Mouse (Mus musculus) midbrain, embryonic 10.5 days (tissue): ENCODE data around the gene Chid1. TPM values are rescaled to one million over a fixed set of nuclear protein-coding genes. Genes with fewer than 3 reads are reported as not detected.
"Not testable (repeated sequence)": the region's sequence is repeated elsewhere in the genome, so short reads cannot be mapped to it uniquely, and the experiment has no call there.

Source experiments
- DNase-seq: peaks from one replicate; pipeline ENCODE4 v3.0.0-alpha.2; 2017; ENCODE audit warnings: low spot score
- H3K27ac ChIP-seq: fragments of 300-500 bp; sonication (generic); replicated peaks from 2 replicates; pipeline ENCODE4 v1.5.1; 2016; ENCODE audit warnings: mild to moderate bottlenecking
- H3K27me3 ChIP-seq: fragments of 300-500 bp; sonication (generic); 2 replicates; pipeline ENCODE4 v1.6.1; 2016; ENCODE audit warnings: low read depth, mild to moderate bottlenecking; ENCODE audit not compliant: poor library complexity, severe bottlenecking
- H3K36me3 ChIP-seq: fragments of 300-500 bp; sonication (generic); 2 replicates; pipeline ENCODE4 v1.6.1; 2016; ENCODE audit warnings: mild to moderate bottlenecking, moderate library complexity
- H3K4me1 ChIP-seq: fragments of 300-500 bp; sonication (generic); 2 replicates; pipeline ENCODE4 v1.6.1; 2016
- H3K4me3 ChIP-seq: fragments of 300-500 bp; sonication (generic); 2 replicates; pipeline ENCODE4 v1.5.1; 2016; ENCODE audit warnings: mild to moderate bottlenecking, moderate library complexity
- H3K9me3 ChIP-seq: fragments of 300-500 bp; sonication (generic); replicated peaks from 2 replicates; pipeline ENCODE4 v1.6.1; 2016; ENCODE audit warnings: mild to moderate bottlenecking
- WGBS: fragments of 180-500 bp; shearing (Covaris S2); methylation state at CpG from one replicate; pipeline ENCODE4 v1.1.7; 2016; 5-methylcytosine and 5-hydroxymethylcytosine counted together
- polyA plus RNA-seq: library from polyadenylated mRNA; unstranded; fragments of >200 nt; fragmentation: Nextera tagmentation; extraction: Ambion mirVana; gene quantifications from 2 replicates; pipeline ENCODE4 v1.2.1, GENCODE M21; 2016

Chid1 gene
- polyA plus RNA-seq, 1 experiment from 2014 or later = 25.0 TPM

DNA sequence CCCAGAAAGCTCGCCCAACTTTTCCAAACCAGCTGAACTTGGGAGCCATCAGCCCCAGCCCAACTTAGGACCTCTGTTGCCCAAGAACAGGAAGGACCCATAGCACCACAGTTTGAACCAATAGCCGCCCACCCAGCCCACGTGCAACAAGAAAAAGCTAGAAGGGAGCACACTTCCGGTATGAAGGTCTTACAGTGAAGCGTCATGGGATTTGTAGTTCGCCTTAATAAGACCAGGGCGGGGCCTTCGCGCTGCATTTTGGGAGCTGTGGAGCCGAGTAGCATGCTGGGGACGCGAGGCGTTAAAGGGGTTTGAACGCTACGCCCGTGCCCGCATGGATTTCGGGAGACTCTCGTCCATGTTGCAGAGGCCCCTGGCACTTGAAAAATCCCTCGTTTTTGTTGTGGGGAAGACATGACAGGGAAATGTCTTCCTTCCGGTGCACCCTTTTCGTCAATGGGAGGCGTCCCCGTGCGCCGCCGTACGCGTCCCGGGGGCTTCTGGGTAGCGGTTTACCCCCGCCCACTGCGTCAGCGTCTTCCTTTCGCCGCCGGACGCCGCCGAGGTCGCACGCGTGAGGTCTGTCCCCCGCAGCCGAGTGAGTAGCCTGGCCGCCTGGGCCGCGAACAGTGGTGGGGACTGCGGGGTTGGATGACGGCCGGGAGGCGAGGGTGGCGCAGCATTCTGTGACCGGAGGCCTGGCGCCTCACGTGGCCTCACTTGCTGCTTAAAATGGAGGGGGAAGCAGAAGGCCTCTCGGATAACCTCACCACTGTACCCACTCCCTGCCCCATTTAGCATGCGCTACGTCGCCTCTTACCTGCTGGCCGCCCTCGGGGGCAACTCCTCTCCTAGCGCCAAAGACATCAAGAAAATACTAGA, 92.3 kb downstream of the Chid1 start, which contains the start of gene Rplp2:
TSS of gene Rplp2 (plus strand) at position 261 of the 882 bp plus-strand sequence.
- peak within 1 kb of the TSS; percentile 94 for H3K27ac ChIP-seq
- under 1% methylated on average over 63 of the region's 63 CpGs for WGBS
- peak; percentile 95 for DNase-seq
- H3K4me3 ChIP-seq = peak within 1 kb of the TSS; percentile 83
- peaks cover 48% of the 10 kb centered on the region for H3K4me1 ChIP-seq
- H3K36me3 ChIP-seq = peaks cover 44% of the 10 kb centered on the region
- no peaks in the 10 kb centered on the region for H3K9me3 ChIP-seq
- H3K27me3 ChIP-seq = no peaks in the 10 kb centered on the region

DNA sequence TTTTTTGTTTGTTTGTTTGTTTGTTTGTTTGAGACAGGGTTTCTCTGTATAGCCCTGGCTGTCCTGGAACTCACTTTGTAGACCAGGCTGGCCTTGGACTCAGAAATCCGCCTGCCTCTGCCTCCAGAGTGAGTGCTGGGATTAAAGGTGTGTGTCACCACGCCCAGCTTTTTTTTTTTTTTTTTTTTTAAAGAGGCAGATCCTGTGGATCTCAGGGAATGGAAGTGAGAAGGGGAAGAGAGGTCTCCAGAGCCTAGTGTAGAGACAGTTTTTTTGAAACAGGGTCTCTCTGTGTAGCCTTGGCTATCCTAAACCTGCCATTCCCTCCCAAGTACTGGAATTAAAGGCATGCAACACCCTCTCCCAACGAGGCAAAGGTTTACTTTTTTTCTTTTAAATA, 93.3 kb downstream of the Chid1 start:
- not testable (repeated sequence) for DNase-seq, H3K27ac ChIP-seq, H3K9me3 ChIP-seq, H3K27me3 ChIP-seq
- 85% methylated on average over 3 of the region's 3 CpGs for WGBS
- peak overlapping the region; percentile 83; the same call in 1 of the 2 replicates for H3K4me3 ChIP-seq
- peaks cover 58% of the 10 kb centered on the region for H3K4me1 ChIP-seq
- H3K36me3 ChIP-seq = peaks cover 44% of the 10 kb centered on the region

DNA sequence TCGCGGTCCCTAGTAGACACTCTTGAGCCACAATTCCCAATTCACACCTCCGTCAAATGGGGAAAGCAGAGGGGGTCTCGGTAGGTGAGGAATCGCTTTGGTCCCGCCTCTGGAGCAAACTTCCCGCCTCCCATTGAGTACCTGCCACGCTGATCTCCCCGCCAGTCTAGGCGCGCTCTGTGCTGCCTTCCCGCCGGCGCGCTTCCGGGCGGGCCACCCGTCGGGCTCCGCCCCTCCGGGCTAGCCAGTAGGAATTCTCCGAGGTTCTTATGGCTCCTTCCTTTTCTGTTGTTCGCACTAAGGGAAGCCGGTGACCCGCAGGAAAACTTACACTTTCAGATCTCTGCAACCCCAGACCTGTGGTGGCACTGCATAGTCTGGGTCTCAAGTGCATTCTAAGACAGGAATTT, 95.8 kb downstream of the Chid1 start, which contains the start of gene Pidd1:
TSS of gene Pidd1 (minus strand) at position 198 of the 410 bp plus-strand sequence.
- Histone ChIP-seq H3K27ac (peak within 1 kb of the TSS; percentile 85), H3K4me1 (peaks cover 59% of the 10 kb centered on the region), H3K4me3 (peak within 1 kb of the TSS; percentile 58), H3K27me3 (no peaks in the 10 kb centered on the region), H3K9me3 (no peaks in the 10 kb centered on the region), H3K36me3 (peaks cover 44% of the 10 kb centered on the region)
- peak; percentile 79 for DNase-seq
- WGBS = under 1% methylated on average over 25 of the region's 25 CpGs

Other genes with a start within 250 kb of the Chid1 start
- gene Drd4, start 247.9 kb downstream of the Chid1 start, polyA plus RNA-seq = 0.32 and 0.62 TPM in 2 replicates
- 57.4 and 67.2 TPM in 2 replicates for gene Deaf1, start 212.2 kb downstream of the Chid1 start, polyA plus RNA-seq
- gene Tmem80, start 212.1 kb downstream of the Chid1 start, polyA plus RNA-seq = 52.2 and 58.1 TPM in 2 replicates
- 3.4 and 3.8 TPM in 2 replicates for gene Eps8l2, start 201.0 kb downstream of the Chid1 start, polyA plus RNA-seq
- 339 and 342 TPM in 2 replicates for gene Taldo1, start 147.7 kb downstream of the Chid1 start, polyA plus RNA-seq
- gene Gatd1, start 125.7 kb downstream of the Chid1 start, polyA plus RNA-seq = 45.1 and 47.0 TPM in 2 replicates
- 8.9 and 15.1 TPM in 2 replicates for gene Cend1, start 110.4 kb downstream of the Chid1 start, polyA plus RNA-seq
- gene Slc25a22, start 102.0 kb downstream of the Chid1 start, polyA plus RNA-seq = 43.7 and 48.4 TPM in 2 replicates
- gene Pidd1, start 95.8 kb downstream of the Chid1 start, polyA plus RNA-seq = 18.8 and 20.9 TPM in 2 replicates
- 905 and 1,135 TPM in 2 replicates for gene Rplp2, start 92.5 kb downstream of the Chid1 start, polyA plus RNA-seq
- gene Pnpla2, start 84.7 kb downstream of the Chid1 start, polyA plus RNA-seq = 15.2 and 17.5 TPM in 2 replicates
- gene Cracr2b, start 78.8 kb downstream of the Chid1 start, polyA plus RNA-seq = 4.1 and 6.9 TPM in 2 replicates
- 17.3 and 17.6 TPM in 2 replicates for gene Cd151, start 72.5 kb downstream of the Chid1 start, polyA plus RNA-seq
- 82.1 and 85.0 TPM in 2 replicates for gene Polr2l, start 64.7 kb downstream of the Chid1 start, polyA plus RNA-seq
- gene Tspan4, start 64.6 kb downstream of the Chid1 start, polyA plus RNA-seq = 33.3 and 38.7 TPM in 2 replicates
- gene Ap2a2, start 22.3 kb upstream of the Chid1 start, polyA plus RNA-seq = 104 and 112 TPM in 2 replicates
- 0.14 and 0.20 TPM in 2 replicates for gene Muc6, start 115.5 kb upstream of the Chid1 start, polyA plus RNA-seq
- gene Muc2, start 150.5 kb upstream of the Chid1 start, polyA plus RNA-seq = 0.21 TPM in 2 replicates
- not detected in 2 replicates for gene Muc5ac, start 249.1 kb upstream of the Chid1 start, polyA plus RNA-seq